Mouse (Mus musculus) yolk sac, embryonic 10.5 days (tissue): ENCODE measurements at regions not wholly inside any gene's neighbourhood (a gene's known extent, or its start where the extent isn't known, plus 50 kb on each side); places are given as distances from the start of the nearest gene placed in this dataset.

ENCODE experiments used
- DNase-seq: peaks from one replicate; pipeline ENCODE4 v3.0.0-alpha.2; 2017; ENCODE audit warnings: low spot score

DNA sequence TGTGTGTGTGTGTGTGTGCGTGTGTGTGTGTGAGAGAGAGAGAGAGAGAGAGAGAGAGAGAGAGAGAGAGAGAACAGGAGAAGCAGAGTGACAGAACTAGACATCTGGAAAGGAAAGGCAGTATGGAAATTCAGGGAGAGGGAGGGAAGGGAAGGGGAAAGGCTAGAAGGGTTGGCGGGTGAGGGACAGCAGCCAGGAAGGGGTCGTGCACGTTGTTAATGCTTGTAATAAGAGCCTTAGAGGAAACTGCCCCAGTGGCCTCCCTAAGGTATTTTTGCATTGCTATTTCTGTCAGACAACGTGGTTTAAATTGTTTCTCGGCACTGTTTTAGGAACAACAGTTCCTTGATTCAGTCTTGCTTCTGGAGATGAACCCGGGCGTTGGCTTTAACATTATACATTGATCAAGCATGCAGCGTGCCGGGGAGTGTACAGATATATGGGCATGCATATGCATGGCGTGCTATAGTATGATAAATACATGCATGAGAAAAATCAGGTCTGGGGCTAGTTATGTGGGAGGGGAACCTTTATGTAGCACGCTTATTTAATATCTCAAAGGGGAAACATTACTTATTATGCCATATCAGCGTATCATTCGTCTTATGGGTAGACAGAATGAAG lies 52.6 kb upstream of the Ptgfrn start:
- DNase-seq: peak; percentile 23

DNA sequence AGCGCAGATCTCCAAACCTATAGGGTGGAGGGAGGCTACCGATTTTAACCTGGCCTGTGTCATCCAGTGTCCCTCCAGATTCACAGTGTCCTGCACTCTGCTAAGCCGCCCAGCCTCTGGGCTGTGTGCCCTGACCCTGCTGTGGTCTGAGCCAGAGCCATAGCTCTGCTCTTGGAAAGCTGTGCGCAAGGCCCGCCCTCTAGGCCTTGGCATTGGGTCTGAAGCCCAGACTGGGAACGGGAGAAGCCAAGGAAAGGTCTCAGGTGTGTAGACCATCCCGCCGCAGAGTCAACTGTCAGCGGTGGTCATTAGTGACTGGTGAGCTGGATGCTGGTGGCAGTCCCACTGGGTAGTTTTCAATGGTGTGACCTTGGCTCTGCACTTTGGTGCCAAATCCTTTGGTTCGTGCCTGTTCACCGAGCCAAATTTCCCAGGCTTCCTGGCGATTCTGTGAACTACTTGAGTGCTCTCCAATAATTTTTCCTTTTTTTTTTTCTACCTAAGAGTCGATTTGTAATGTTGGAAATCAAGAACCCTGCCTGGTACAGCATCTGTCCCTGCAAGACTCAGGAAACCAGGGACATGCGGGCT lies 52.0 kb upstream of the Ptgfrn start:
- no peak for DNase-seq

DNA sequence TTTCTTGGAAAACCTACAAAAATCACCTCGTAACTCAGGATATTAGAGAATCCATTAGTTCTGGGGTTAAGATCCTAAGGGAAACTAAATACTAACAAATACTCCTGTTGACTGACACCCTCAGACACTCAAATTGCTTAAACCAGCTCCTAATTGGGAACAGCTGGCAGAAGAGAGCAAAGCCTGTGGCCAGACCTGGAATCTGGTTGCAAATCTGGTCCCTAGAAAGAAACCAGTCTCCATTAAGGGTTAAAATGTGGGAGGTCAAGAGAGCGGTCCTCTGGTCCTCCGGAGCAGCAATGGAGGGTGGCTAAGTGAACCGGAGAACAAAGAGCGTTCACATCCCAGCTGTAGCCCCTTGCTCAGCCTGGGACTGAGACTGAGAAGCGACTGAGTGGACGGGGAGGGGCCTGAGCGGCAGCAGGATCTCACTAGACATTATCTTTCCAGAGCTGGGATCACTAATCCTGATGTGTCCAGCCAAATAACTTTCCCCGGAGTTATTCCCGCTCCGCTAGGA lies 51.4 kb upstream of the Ptgfrn start:
- peak; percentile 45 for DNase-seq
